Mouse (Mus musculus) midbrain, embryonic 11.5 days (tissue): ENCODE results near the gene Rspry1. TPM values are rescaled to one million over a fixed set of nuclear protein-coding genes. Genes with fewer than 3 reads are reported as not detected.

Experiments used
- ATAC-seq: fragments of 200-750 bp; cut with Nextera tagmentation; 2 replicates; pipeline ENCODE4 v1.8.0; 2017; ENCODE audit warnings: moderate TSS enrichment, moderate library complexity; ENCODE audit not compliant: low FRiP score
- DNase-seq: peaks from one replicate; pipeline ENCODE4 v3.0.0; 2015; ENCODE audit warnings: low spot score; ENCODE audit errors: missing footprints
- H3K27ac ChIP-seq: fragments of 300-500 bp; sonication (generic); 2 replicates; pipeline ENCODE4 v1.5.1; 2014; ENCODE audit warnings: low read depth, low read length
- H3K27me3 ChIP-seq: fragments of 300-500 bp; sonication (generic); 2 replicates; pipeline ENCODE4 v1.6.1; 2014; ENCODE audit warnings: mild to moderate bottlenecking, low read length, moderate library complexity, mixed read lengths; ENCODE audit not compliant: control insufficient read depth, insufficient read depth
- H3K36me3 ChIP-seq: fragments of 300-500 bp; sonication (generic); 2 replicates; pipeline ENCODE4 v1.6.1; 2014; ENCODE audit warnings: mild to moderate bottlenecking, low read length, moderate library complexity, mixed read lengths; ENCODE audit not compliant: control insufficient read depth, insufficient read depth
- H3K4me1 ChIP-seq: fragments of 300-500 bp; sonication (generic); 2 replicates; pipeline ENCODE4 v1.6.1; 2014; ENCODE audit warnings: low read length; ENCODE audit not compliant: control insufficient read depth, insufficient read depth
- H3K4me2 ChIP-seq: fragments of 300-500 bp; sonication (generic); 2 replicates; pipeline ENCODE4 v1.6.1; 2014; ENCODE audit warnings: mild to moderate bottlenecking, moderate library complexity
- H3K4me3 ChIP-seq: fragments of 300-500 bp; sonication (generic); 2 replicates; pipeline ENCODE4 v1.5.1; 2014; ENCODE audit warnings: low read depth, low read length
- H3K9ac ChIP-seq: fragments of 300-500 bp; sonication (generic); 2 replicates; pipeline ENCODE4 v1.6.1; 2014; ENCODE audit warnings: low read length
- H3K9me3 ChIP-seq: fragments of 300-500 bp; sonication (generic); 2 replicates; pipeline ENCODE4 v1.6.1; 2016; ENCODE audit warnings: low read length; ENCODE audit not compliant: control insufficient read depth
- WGBS: fragments of 180-500 bp; shearing (Covaris S2); extraction: QIAGEN DNeasy Blood & Tissue Kit; methylation state at CpG from one replicate; pipeline ENCODE4 v1.1.7; 2014; 5-methylcytosine and 5-hydroxymethylcytosine counted together
- polyA plus RNA-seq: library from polyadenylated mRNA; unstranded; fragments of >200 nt; fragmentation: Nextera tagmentation; extraction: Ambion mirVana; gene quantifications from 2 replicates; pipeline ENCODE4 v1.2.1, GENCODE M21; 2014

Gene Rspry1
- polyA plus RNA-seq, 1 experiment from 2014 or later: 50.7 TPM

DNA sequence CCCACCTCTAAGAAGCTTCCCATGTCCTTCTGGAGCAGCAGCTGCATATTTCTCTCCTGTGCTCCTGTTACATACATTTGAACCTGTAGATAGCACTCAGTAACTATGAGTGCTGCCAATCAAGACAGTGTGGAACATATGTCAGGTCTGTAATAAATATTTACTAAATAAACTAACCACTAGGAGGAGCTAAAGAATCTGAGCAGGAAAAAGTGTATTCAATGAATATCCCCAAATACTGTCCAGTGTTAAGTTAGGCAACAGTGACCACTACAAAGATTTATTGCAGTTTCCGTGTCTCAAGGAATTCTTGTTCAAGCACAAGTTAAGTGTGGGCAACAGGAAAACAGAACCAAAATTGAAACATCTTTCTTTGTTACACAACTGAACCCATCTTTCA, 7.5 kb upstream of the Rspry1 start:
- H3K4me1 ChIP-seq: no peaks in the 10 kb centered on the region
- H3K9ac ChIP-seq: no peak overlapping the region
- no peak overlapping the region for H3K27ac ChIP-seq
- peaks cover 2% of the 10 kb centered on the region; the same call in 1 of the 2 replicates for H3K36me3 ChIP-seq
- ATAC-seq (no peak), DNase-seq (no peak)
- no peak overlapping the region for H3K4me2 ChIP-seq
- no peaks in the 10 kb centered on the region for H3K9me3 ChIP-seq
- no peak overlapping the region for H3K4me3 ChIP-seq
- 81% methylated on average over 1 of the region's 1 CpGs for WGBS
- no peaks in the 10 kb centered on the region for H3K27me3 ChIP-seq

DNA sequence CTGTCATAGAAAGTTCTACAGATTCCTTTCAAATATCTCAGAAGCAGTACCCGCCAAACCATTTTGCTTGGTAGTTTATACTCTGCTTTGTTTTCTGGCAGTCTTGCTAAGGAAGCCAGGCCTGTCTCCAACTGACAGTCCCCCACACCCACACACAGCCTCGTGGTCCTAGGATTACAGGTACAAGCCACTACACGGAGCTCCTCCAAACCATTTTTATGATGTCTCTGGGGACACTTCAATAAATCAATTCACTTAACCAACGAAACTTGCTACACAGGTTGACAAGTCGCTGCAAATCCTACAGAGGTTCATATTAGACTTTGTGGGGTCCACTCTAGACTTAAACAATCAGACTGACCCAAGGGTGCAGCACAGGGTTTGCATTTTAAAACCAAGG, 1.3 kb upstream of the Rspry1 start:
- Histone ChIP-seq H3K4me3 (peak overlapping the region; percentile 85), H3K36me3 (no peaks in the 10 kb centered on the region), H3K9me3 (no peaks in the 10 kb centered on the region), H3K27ac (no peak overlapping the region), H3K27me3 (no peaks in the 10 kb centered on the region), H3K4me1 (peaks cover 19% of the 10 kb centered on the region), H3K9ac (peak overlapping the region; percentile 77), H3K4me2 (peak overlapping the region; percentile 76)
- ATAC-seq (no peak), DNase-seq (no peak)
- 31% methylated on average over 5 of the region's 5 CpGs for WGBS

DNA sequence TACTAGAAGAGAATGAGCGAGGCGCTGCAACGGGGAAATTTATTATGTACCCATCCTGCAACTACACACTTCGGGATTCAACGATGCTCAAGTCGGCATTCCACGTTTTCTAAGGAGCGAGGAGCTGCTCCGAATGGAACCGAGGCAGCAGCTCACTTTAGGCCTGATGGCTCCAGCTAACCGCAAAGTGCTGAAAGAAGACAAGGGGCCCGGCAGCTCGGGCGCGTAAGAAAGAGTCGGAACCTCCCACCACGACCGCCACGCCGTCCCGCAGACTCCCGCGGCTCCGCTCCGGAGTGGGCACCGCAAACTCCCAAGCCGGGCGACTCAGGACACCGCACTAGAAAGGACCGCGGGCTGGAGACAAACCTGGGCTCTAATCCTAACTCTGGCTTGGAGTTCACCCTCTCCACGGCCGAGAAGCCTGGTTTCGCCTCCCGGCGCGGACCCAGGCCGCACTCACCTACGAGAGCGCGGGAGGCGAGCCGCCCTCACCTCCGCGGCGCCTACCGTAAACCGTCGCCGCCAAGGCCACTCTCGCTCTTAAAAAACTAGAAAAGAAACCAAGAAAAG, 617 bp upstream of the Rspry1 start:
- ATAC-seq (peak; percentile 47), DNase-seq (peak; percentile 95)
- peak overlapping the region; percentile 64 for H3K27ac ChIP-seq
- WGBS: under 1% methylated on average over 51 of the region's 51 CpGs
- H3K4me1 ChIP-seq: peaks cover 19% of the 10 kb centered on the region
- peak overlapping the region; percentile 76 for H3K4me2 ChIP-seq
- H3K4me3 ChIP-seq: peak overlapping the region; percentile 85
- no peaks in the 10 kb centered on the region for H3K36me3 ChIP-seq
- peak overlapping the region; percentile 77 for H3K9ac ChIP-seq
- H3K27me3 ChIP-seq: no peaks in the 10 kb centered on the region
- no peaks in the 10 kb centered on the region for H3K9me3 ChIP-seq

DNA sequence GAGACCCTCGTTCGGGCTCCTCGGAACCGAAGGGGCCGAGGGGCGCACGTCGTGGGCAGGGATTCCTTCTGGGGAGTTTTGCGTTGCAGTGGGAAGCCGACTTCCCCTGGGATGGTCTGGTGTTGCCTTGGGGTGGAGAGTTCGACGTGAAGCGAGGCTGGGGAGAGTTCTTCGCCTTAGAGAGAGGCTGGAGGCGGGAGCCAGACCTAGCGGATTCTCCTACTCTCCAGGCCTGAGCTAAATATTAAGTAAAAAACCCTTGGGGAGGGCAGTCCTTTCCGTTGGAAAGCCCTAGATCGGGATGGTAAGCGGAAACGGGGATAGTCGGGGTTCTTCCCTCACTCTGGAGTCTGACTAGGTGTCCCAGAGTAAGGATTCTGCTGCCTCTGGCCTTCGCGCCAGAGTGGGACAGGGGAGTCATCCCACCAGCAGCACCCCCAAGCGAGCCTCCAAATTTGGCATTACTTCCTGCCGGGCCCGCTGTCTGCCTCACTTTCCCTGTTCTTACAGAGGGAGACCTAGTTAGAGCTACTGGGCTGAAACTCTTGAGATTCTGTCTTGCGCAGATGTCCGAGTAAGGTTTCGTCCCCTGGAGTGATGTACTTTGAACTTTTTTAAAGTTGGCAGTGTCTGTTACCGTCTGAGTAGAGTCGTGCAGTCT, 864 bp downstream of the Rspry1 start:
- Histone ChIP-seq H3K4me1 (peaks cover 19% of the 10 kb centered on the region), H3K9ac (peak overlapping the region; percentile 88), H3K36me3 (no peaks in the 10 kb centered on the region), H3K27me3 (no peaks in the 10 kb centered on the region), H3K9me3 (no peaks in the 10 kb centered on the region), H3K4me2 (peak overlapping the region; percentile 80), H3K4me3 (peak overlapping the region; percentile 85), H3K27ac (peak overlapping the region; percentile 69; the same call in 1 of the 2 replicates)
- WGBS: under 1% methylated on average over 31 of the region's 31 CpGs
- ATAC-seq (no peak), DNase-seq (peak; percentile 94)

DNA sequence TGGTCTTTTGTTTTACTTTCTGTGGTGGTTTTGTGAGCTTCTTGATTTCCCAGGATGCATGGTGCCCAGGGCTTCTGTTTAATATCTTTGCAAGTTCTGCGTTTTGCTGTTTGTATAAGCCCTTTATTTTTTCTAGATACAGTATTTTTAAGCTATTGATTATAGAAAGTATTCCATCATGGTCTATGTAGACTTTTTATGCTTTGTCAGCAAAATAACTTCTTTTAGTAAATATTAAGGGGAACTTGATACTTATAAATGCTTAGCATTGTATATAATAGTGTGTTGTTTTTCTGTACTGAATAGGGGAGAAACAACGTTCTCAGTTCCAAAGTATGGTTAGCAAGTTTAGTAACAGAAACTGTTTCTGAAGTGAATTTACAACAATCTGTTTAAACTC, 2.3 kb downstream of the Rspry1 start:
- H3K4me2 ChIP-seq: no peak overlapping the region
- ATAC-seq: no peak

GRCm38 (mm10) chr8:94607064-94607463, 5.3 kb downstream of the Rspry1 start:
- no peaks in the 10 kb centered on the region for H3K27me3 ChIP-seq
- no peaks in the 10 kb centered on the region for H3K9me3 ChIP-seq
- ATAC-seq (no peak), DNase-seq (peak; percentile 80)
- WGBS: 91% methylated on average over 5 of the region's 5 CpGs
- H3K36me3 ChIP-seq: no peaks in the 10 kb centered on the region
- H3K27ac ChIP-seq: no peak overlapping the region
- no peak overlapping the region for H3K4me3 ChIP-seq
- H3K4me1 ChIP-seq: peaks cover 10% of the 10 kb centered on the region; the same call in 1 of the 2 replicates
- no peak overlapping the region for H3K4me2 ChIP-seq
- no peak overlapping the region for H3K9ac ChIP-seq

More for the DNA sequence above, 2.3 kb downstream of the Rspry1 start:
- 92% methylated on average over 2 of the region's 2 CpGs for WGBS
- no peak overlapping the region for H3K9ac ChIP-seq
- H3K27me3 ChIP-seq: no peaks in the 10 kb centered on the region
- H3K27ac ChIP-seq: no peak overlapping the region
- no peak for DNase-seq
- H3K36me3 ChIP-seq: no peaks in the 10 kb centered on the region
- no peak overlapping the region for H3K4me3 ChIP-seq
- no peaks in the 10 kb centered on the region for H3K9me3 ChIP-seq
- peaks cover 19% of the 10 kb centered on the region for H3K4me1 ChIP-seq

DNA sequence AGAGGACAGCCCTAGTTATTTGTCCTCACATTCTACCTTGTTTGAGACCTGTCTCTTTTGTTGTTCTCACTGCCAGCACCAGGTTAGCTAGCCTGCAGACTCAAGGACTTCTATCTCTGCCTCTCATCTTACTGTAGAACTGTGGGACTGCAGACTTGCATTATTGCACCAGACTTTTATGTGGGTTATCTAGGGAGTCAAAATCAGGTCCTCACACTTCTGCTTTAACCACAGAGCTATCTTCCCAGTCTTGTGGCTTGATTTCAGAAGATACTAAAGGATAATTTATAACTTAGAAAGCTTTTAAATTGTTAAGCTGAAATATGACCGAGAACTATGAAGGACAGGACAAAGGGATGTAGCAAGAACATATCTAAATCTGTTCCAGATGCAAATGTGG, 23.1 kb downstream of the Rspry1 start:
- Histone ChIP-seq H3K36me3 (no peaks in the 10 kb centered on the region; the same call in 1 of the 2 replicates), H3K27me3 (no peaks in the 10 kb centered on the region), H3K27ac (no peak overlapping the region), H3K9ac (no peak overlapping the region), H3K9me3 (no peaks in the 10 kb centered on the region), H3K4me3 (no peak overlapping the region), H3K4me1 (no peaks in the 10 kb centered on the region), H3K4me2 (no peak overlapping the region)
- DNase-seq (no peak), ATAC-seq (no peak)
- WGBS: 96% methylated on average over 1 of the region's 1 CpGs

- no peak overlapping the region for H3K27ac ChIP-seq
- H3K9ac ChIP-seq: no peak overlapping the region
- H3K4me1 ChIP-seq: no peaks in the 10 kb centered on the region
- no peak for DNase-seq
- H3K9me3 ChIP-seq: no peaks in the 10 kb centered on the region
- H3K4me2 ChIP-seq: no peak overlapping the region
- no peak for ATAC-seq
- WGBS: 94% methylated on average over 2 of the region's 2 CpGs
- H3K27me3 ChIP-seq: no peaks in the 10 kb centered on the region
- H3K4me3 ChIP-seq: no peak overlapping the region
- peaks cover 8% of the 10 kb centered on the region; the same call in 1 of the 2 replicates for H3K36me3 ChIP-seq
Observed at GRCm38 (mm10) chr8:94633564-94634194, 31.9 kb downstream of the Rspry1 start.

GRCm38 (mm10) chr8:94634211-94634610, 32.5 kb downstream of the Rspry1 start:
- DNase-seq (no peak), ATAC-seq (no peak)
- Histone ChIP-seq H3K4me3 (no peak overlapping the region), H3K36me3 (peaks cover 9% of the 10 kb centered on the region; the same call in 1 of the 2 replicates), H3K4me2 (no peak overlapping the region), H3K9me3 (no peaks in the 10 kb centered on the region), H3K4me1 (no peaks in the 10 kb centered on the region), H3K27ac (no peak overlapping the region), H3K27me3 (no peaks in the 10 kb centered on the region), H3K9ac (no peak overlapping the region)
